Mouse (Mus musculus): ENCODE measurements around the gene Gm49373. TPM values are rescaled to one million over a fixed set of nuclear protein-coding genes. Genes with fewer than 3 reads are reported as not detected.

The Gm49373 gene
- polyA plus RNA-seq (2015; fragmentation: Nextera tagmentation; extraction: Ambion mirVana): 1.2 and 1.4 TPM in 2 replicates

- H3K9me3 ChIP-seq (ENCODE audit: control insufficient read depth, low read length): no peaks in the 10 kb centered on the region
- WGBS: 1% methylated on average over 58 of the region's 58 CpGs
- peaks cover 10% of the 10 kb centered on the region for H3K36me3 ChIP-seq (ENCODE audit: control insufficient read depth, insufficient read depth)
- H3K27me3 ChIP-seq (replicated peaks; ENCODE audit: control insufficient read depth, insufficient read depth, low read length): no peaks in the 10 kb centered on the region
- H3K4me3 ChIP-seq (replicated peaks; ENCODE audit: low read length): peak within 1 kb of the TSS; percentile 92
- peaks cover 15% of the 10 kb centered on the region for H3K4me1 ChIP-seq (replicated peaks; ENCODE audit: control insufficient read depth, insufficient read depth, low read length)
- H3K9ac ChIP-seq (replicated peaks; ENCODE audit: low read depth, low read length): peak within 1 kb of the TSS; percentile 88
- peak; percentile 96 for ATAC-seq
- H3K4me2 ChIP-seq (ENCODE audit: low read length): peak within 1 kb of the TSS; percentile 96
- peak within 1 kb of the TSS; percentile 61 for H3K27ac ChIP-seq (ENCODE audit: low read length)
Measured at GRCm38 (mm10) chr9:21073044-21073840, at the start of gene Gm49373, which contains the start of gene Fdx1l. Gm49373 (minus strand) TSS chr9:21073096. Fdx1l (minus strand) TSS chr9:21073614.

- Histone ChIP-seq H3K4me2 (ENCODE audit: low read length) (no peak overlapping the region), H3K4me3 (replicated peaks; ENCODE audit: low read length) (no peak overlapping the region), H3K27ac (ENCODE audit: low read length) (no peak overlapping the region), H3K4me1 (replicated peaks; ENCODE audit: control insufficient read depth, insufficient read depth, low read length) (no peaks in the 10 kb centered on the region), H3K27me3 (replicated peaks; ENCODE audit: control insufficient read depth, insufficient read depth, low read length) (no peaks in the 10 kb centered on the region), H3K9ac (replicated peaks; ENCODE audit: low read depth, low read length) (no peak overlapping the region), H3K9me3 (ENCODE audit: control insufficient read depth, low read length) (no peaks in the 10 kb centered on the region), H3K36me3 (ENCODE audit: control insufficient read depth, insufficient read depth) (peaks cover 4% of the 10 kb centered on the region; the same call in 1 of the 2 replicates)
- 89% methylated on average over 16 of the region's 16 CpGs for WGBS
- ATAC-seq: no peak
Measured at GRCm38 (mm10) chr9:21121483-21121882, 48.6 kb upstream of the Gm49373 start.

- WGBS: 81% methylated on average over 6 of the region's 6 CpGs
- ATAC-seq: no peak
Measured at GRCm38 (mm10) chr9:21117073-21117472, 44.2 kb upstream of the Gm49373 start.

GRCm38 (mm10) chr9:21115105-21115504 lies 42.2 kb upstream of the Gm49373 start:
- Histone ChIP-seq H3K27me3 (replicated peaks; ENCODE audit: control insufficient read depth, insufficient read depth, low read length) (no peaks in the 10 kb centered on the region), H3K9ac (replicated peaks; ENCODE audit: low read depth, low read length) (no peak overlapping the region), H3K4me2 (ENCODE audit: low read length) (no peak overlapping the region), H3K4me1 (replicated peaks; ENCODE audit: control insufficient read depth, insufficient read depth, low read length) (no peaks in the 10 kb centered on the region), H3K36me3 (ENCODE audit: control insufficient read depth, insufficient read depth) (no peaks in the 10 kb centered on the region; the same call in none of the 2 replicates), H3K4me3 (replicated peaks; ENCODE audit: low read length) (no peak overlapping the region), H3K27ac (ENCODE audit: low read length) (no peak overlapping the region), H3K9me3 (ENCODE audit: control insufficient read depth, low read length) (no peaks in the 10 kb centered on the region)
- WGBS: 91% methylated on average over 8 of the region's 8 CpGs
- no peak for ATAC-seq

More at GRCm38 (mm10) chr9:21117073-21117472, 44.2 kb upstream of the Gm49373 start:
- H3K9ac ChIP-seq (replicated peaks; ENCODE audit: low read depth, low read length): no peak overlapping the region
- H3K36me3 ChIP-seq (ENCODE audit: control insufficient read depth, insufficient read depth): no peaks in the 10 kb centered on the region; the same call in none of the 2 replicates
- no peak overlapping the region for H3K27ac ChIP-seq (ENCODE audit: low read length)
- H3K4me3 ChIP-seq (replicated peaks; ENCODE audit: low read length): no peak overlapping the region
- H3K4me1 ChIP-seq (replicated peaks; ENCODE audit: control insufficient read depth, insufficient read depth, low read length): no peaks in the 10 kb centered on the region
- H3K27me3 ChIP-seq (replicated peaks; ENCODE audit: control insufficient read depth, insufficient read depth, low read length): no peaks in the 10 kb centered on the region
- H3K9me3 ChIP-seq (ENCODE audit: control insufficient read depth, low read length): no peaks in the 10 kb centered on the region
- H3K4me2 ChIP-seq (ENCODE audit: low read length): no peak overlapping the region

- Histone ChIP-seq H3K27ac (ENCODE audit: low read length) (no peak overlapping the region), H3K9ac (replicated peaks; ENCODE audit: low read depth, low read length) (no peak overlapping the region), H3K9me3 (ENCODE audit: control insufficient read depth, low read length) (no peaks in the 10 kb centered on the region), H3K27me3 (replicated peaks; ENCODE audit: control insufficient read depth, insufficient read depth, low read length) (no peaks in the 10 kb centered on the region), H3K36me3 (ENCODE audit: control insufficient read depth, insufficient read depth) (no peaks in the 10 kb centered on the region; the same call in 1 of the 2 replicates), H3K4me3 (replicated peaks; ENCODE audit: low read length) (no peak overlapping the region), H3K4me1 (replicated peaks; ENCODE audit: control insufficient read depth, insufficient read depth, low read length) (no peaks in the 10 kb centered on the region), H3K4me2 (ENCODE audit: low read length) (no peak overlapping the region)
- WGBS: 87% methylated on average over 7 of the region's 7 CpGs
- no peak for ATAC-seq
Measured at GRCm38 (mm10) chr9:21114190-21114589, 41.3 kb upstream of the Gm49373 start.

GRCm38 (mm10) chr9:21113751-21114150 lies 40.9 kb upstream of the Gm49373 start:
- no peaks in the 10 kb centered on the region for H3K9me3 ChIP-seq (ENCODE audit: control insufficient read depth, low read length)
- no peaks in the 10 kb centered on the region for H3K27me3 ChIP-seq (replicated peaks; ENCODE audit: control insufficient read depth, insufficient read depth, low read length)
- no peak overlapping the region for H3K27ac ChIP-seq (ENCODE audit: low read length)
- H3K4me1 ChIP-seq (replicated peaks; ENCODE audit: control insufficient read depth, insufficient read depth, low read length): no peaks in the 10 kb centered on the region
- no peak overlapping the region for H3K4me2 ChIP-seq (ENCODE audit: low read length)
- ATAC-seq: no peak
- 88% methylated on average over 6 of the region's 6 CpGs for WGBS
- no peak overlapping the region for H3K9ac ChIP-seq (replicated peaks; ENCODE audit: low read depth, low read length)
- no peak overlapping the region for H3K4me3 ChIP-seq (replicated peaks; ENCODE audit: low read length)
- no peaks in the 10 kb centered on the region; the same call in 1 of the 2 replicates for H3K36me3 ChIP-seq (ENCODE audit: control insufficient read depth, insufficient read depth)

- 41% methylated on average over 23 of the region's 23 CpGs for WGBS
- H3K27me3 ChIP-seq (replicated peaks; ENCODE audit: control insufficient read depth, insufficient read depth, low read length): no peaks in the 10 kb centered on the region
Measured at GRCm38 (mm10) chr9:21107607-21108237, 34.8 kb upstream of the Gm49373 start.

GRCm38 (mm10) chr9:21105760-21106564 lies 33.1 kb upstream of the Gm49373 start:
- H3K36me3 ChIP-seq (ENCODE audit: control insufficient read depth, insufficient read depth): no peaks in the 10 kb centered on the region
- H3K9ac ChIP-seq (replicated peaks; ENCODE audit: low read depth, low read length): no peak overlapping the region
- H3K4me2 ChIP-seq (ENCODE audit: low read length): no peak overlapping the region
- no peak overlapping the region for H3K4me3 ChIP-seq (replicated peaks; ENCODE audit: low read length)
- no peak overlapping the region for H3K27ac ChIP-seq (ENCODE audit: low read length)
- ATAC-seq: no peak
- H3K4me1 ChIP-seq (replicated peaks; ENCODE audit: control insufficient read depth, insufficient read depth, low read length): no peaks in the 10 kb centered on the region
- no peaks in the 10 kb centered on the region for H3K9me3 ChIP-seq (ENCODE audit: control insufficient read depth, low read length)
- 79% methylated on average over 5 of the region's 5 CpGs for WGBS
- no peaks in the 10 kb centered on the region for H3K27me3 ChIP-seq (replicated peaks; ENCODE audit: control insufficient read depth, insufficient read depth, low read length)

More at GRCm38 (mm10) chr9:21107607-21108237, 34.8 kb upstream of the Gm49373 start:
- Histone ChIP-seq H3K27ac (ENCODE audit: low read length) (no peak overlapping the region), H3K9me3 (ENCODE audit: control insufficient read depth, low read length) (no peaks in the 10 kb centered on the region), H3K4me2 (ENCODE audit: low read length) (no peak overlapping the region), H3K4me3 (replicated peaks; ENCODE audit: low read length) (no peak overlapping the region), H3K9ac (replicated peaks; ENCODE audit: low read depth, low read length) (no peak overlapping the region), H3K36me3 (ENCODE audit: control insufficient read depth, insufficient read depth) (no peaks in the 10 kb centered on the region), H3K4me1 (replicated peaks; ENCODE audit: control insufficient read depth, insufficient read depth, low read length) (no peaks in the 10 kb centered on the region)
- ATAC-seq: no peak

GRCm38 (mm10) chr9:21104814-21105213 lies 31.9 kb upstream of the Gm49373 start:
- Histone ChIP-seq H3K4me3 (replicated peaks; ENCODE audit: low read length) (no peak overlapping the region), H3K27me3 (replicated peaks; ENCODE audit: control insufficient read depth, insufficient read depth, low read length) (no peaks in the 10 kb centered on the region), H3K4me2 (ENCODE audit: low read length) (no peak overlapping the region), H3K27ac (ENCODE audit: low read length) (no peak overlapping the region), H3K9me3 (ENCODE audit: control insufficient read depth, low read length) (no peaks in the 10 kb centered on the region), H3K36me3 (ENCODE audit: control insufficient read depth, insufficient read depth) (no peaks in the 10 kb centered on the region), H3K9ac (replicated peaks; ENCODE audit: low read depth, low read length) (no peak overlapping the region), H3K4me1 (replicated peaks; ENCODE audit: control insufficient read depth, insufficient read depth, low read length) (no peaks in the 10 kb centered on the region)
- ATAC-seq: no peak
- WGBS: 84% methylated on average over 6 of the region's 6 CpGs
